Mouse (Mus musculus) adrenal gland, adult 2 months (tissue): ENCODE results near the gene Rfx3. TPM values are rescaled to one million over a fixed set of nuclear protein-coding genes. Genes with fewer than 3 reads are reported as not detected.

Source experiments
- DNase-seq: peaks from one replicate; pipeline ENCODE4 v3.0.0; 2021
- polyA plus RNA-seq: library from polyadenylated mRNA; depleted of rRNA; stranded (reverse); fragments of >200 nt; gene quantifications from 2 replicates; pipeline ENCODE4 v1.2.3, GENCODE M21; 2012
- total RNA-seq, 2 experiments: library from RNA; stranded (reverse); gene quantifications; 2 replicates each; pipeline ENCODE4 v1.2.3; 2021

The Rfx3 gene
- total and polyA plus RNA-seq, 3 experiments: 0.76 to 6.6 (median 6.6) TPM

GRCm38 (mm10) chr19:27716274-27716673 lies 294.7 kb downstream of the Rfx3 start:
- no peak for DNase-seq
